Mouse (Mus musculus) intestine, postnatal 0 days (tissue): Measurements from ENCODE around the gene Trafd1. TPM values are rescaled to one million over a fixed set of nuclear protein-coding genes. Genes with fewer than 3 reads are reported as not detected.

Source experiments
- ATAC-seq: fragments of 200-750 bp; cut with Nextera tagmentation; 2 replicates; pipeline ENCODE4 v1.8.0; 2017; ENCODE audit warnings: mild to moderate bottlenecking, moderate TSS enrichment, moderate library complexity
- H3K27ac ChIP-seq: fragments of 300-500 bp; sonication (generic); 2 replicates; pipeline ENCODE4 v1.5.1; 2014; ENCODE audit warnings: mild to moderate bottlenecking, low read depth, low read length, moderate library complexity
- H3K27me3 ChIP-seq: fragments of 300-500 bp; sonication (generic); replicated peaks from 2 replicates; pipeline ENCODE4 v1.6.1; 2014; ENCODE audit warnings: low read length, mixed read lengths; ENCODE audit not compliant: control insufficient read depth, insufficient read depth
- H3K36me3 ChIP-seq: fragments of 300-500 bp; sonication (generic); 2 replicates; pipeline ENCODE4 v1.6.1; 2014; ENCODE audit warnings: mild to moderate bottlenecking, moderate library complexity; ENCODE audit not compliant: control insufficient read depth, insufficient read depth
- H3K4me1 ChIP-seq: fragments of 300-500 bp; sonication (generic); replicated peaks from 2 replicates; pipeline ENCODE4 v1.6.1; 2014; ENCODE audit warnings: antibody characterized with exemption, low read length, mixed read lengths; ENCODE audit not compliant: control insufficient read depth, insufficient read depth
- H3K4me2 ChIP-seq: fragments of 300-500 bp; sonication (generic); replicated peaks from 2 replicates; pipeline ENCODE4 v1.6.1; 2014; ENCODE audit warnings: low read depth, mild to moderate bottlenecking, moderate library complexity
- H3K4me3 ChIP-seq: fragments of 300-500 bp; sonication (generic); 2 replicates; pipeline ENCODE4 v1.5.1; 2014; ENCODE audit warnings: low read depth, low read length
- H3K9ac ChIP-seq: fragments of 300-500 bp; sonication (generic); 2 replicates; pipeline ENCODE4 v1.6.1; 2014; ENCODE audit warnings: mild to moderate bottlenecking, low read depth, low read length
- H3K9me3 ChIP-seq: fragments of 300-500 bp; sonication (generic); 2 replicates; pipeline ENCODE4 v1.6.1; 2016; ENCODE audit warnings: mixed run types; ENCODE audit not compliant: control insufficient read depth
- CTCF ChIP-seq: sonication (generic); IDR thresholded peaks from 2 replicates; pipeline ENCODE4 v1.5.1; 2016; ENCODE audit warnings: low read depth, mild to moderate bottlenecking, control low read depth, antibody characterized with exemption, moderate library complexity
- WGBS: fragments of 180-500 bp; shearing (Covaris S2); extraction: QIAGEN DNeasy Blood & Tissue Kit; methylation state at CpG from one replicate; pipeline ENCODE4 v1.1.7; 2014; 5-methylcytosine and 5-hydroxymethylcytosine counted together
- polyA plus RNA-seq: library from polyadenylated mRNA; unstranded; fragments of >200 nt; fragmentation: Nextera tagmentation; extraction: Ambion mirVana; gene quantifications from 2 replicates; pipeline ENCODE4 v1.2.1, GENCODE M21; 2015

The Trafd1 gene
- polyA plus RNA-seq, 1 experiment from 2014 or later = 99.1 TPM

GRCm38 (mm10) chr5:121363441-121363840, 22.0 kb downstream of the Trafd1 start:
- Histone ChIP-seq H3K27me3 (no peaks in the 10 kb centered on the region), H3K4me2 (no peak overlapping the region), H3K9ac (no peak overlapping the region), H3K4me1 (no peaks in the 10 kb centered on the region), H3K4me3 (no peak overlapping the region), H3K9me3 (no peaks in the 10 kb centered on the region), H3K27ac (no peak overlapping the region), H3K36me3 (peaks cover 95% of the 10 kb centered on the region)
- ATAC-seq = no peak
- WGBS = 91% methylated on average over 7 of the region's 7 CpGs
- no peak for TF ChIP-seq CTCF

- Histone ChIP-seq H3K9me3 (no peaks in the 10 kb centered on the region), H3K4me3 (no peak overlapping the region), H3K36me3 (peaks cover 98% of the 10 kb centered on the region), H3K27me3 (no peaks in the 10 kb centered on the region), H3K27ac (no peak overlapping the region), H3K4me1 (no peaks in the 10 kb centered on the region), H3K9ac (no peak overlapping the region), H3K4me2 (no peak overlapping the region)
- TF ChIP-seq CTCF = no peak
- WGBS = 92% methylated on average over 5 of the region's 5 CpGs
- ATAC-seq = no peak
Observed at GRCm38 (mm10) chr5:121361696-121362095, 23.7 kb downstream of the Trafd1 start.

GRCm38 (mm10) chr5:121359229-121359628, 26.2 kb downstream of the Trafd1 start:
- Histone ChIP-seq H3K27ac (peak overlapping the region; percentile 30), H3K4me3 (no peak overlapping the region), H3K36me3 (peaks cover 97% of the 10 kb centered on the region), H3K27me3 (no peaks in the 10 kb centered on the region), H3K9ac (no peak overlapping the region), H3K4me1 (no peaks in the 10 kb centered on the region), H3K4me2 (no peak overlapping the region), H3K9me3 (no peaks in the 10 kb centered on the region)
- 48% methylated on average over 9 of the region's 9 CpGs for WGBS
- TF ChIP-seq CTCF = no peak
- ATAC-seq = peak; percentile 67

- no peaks in the 10 kb centered on the region for H3K27me3 ChIP-seq
- no peak overlapping the region for H3K4me3 ChIP-seq
- no peak for ATAC-seq
- no peak for TF ChIP-seq CTCF
- H3K4me1 ChIP-seq = no peaks in the 10 kb centered on the region
- H3K36me3 ChIP-seq = peaks cover 87% of the 10 kb centered on the region
- 90% methylated on average over 8 of the region's 8 CpGs for WGBS
- no peak overlapping the region for H3K4me2 ChIP-seq
- no peaks in the 10 kb centered on the region for H3K9me3 ChIP-seq
- no peak overlapping the region for H3K27ac ChIP-seq
- H3K9ac ChIP-seq = no peak overlapping the region
Observed at GRCm38 (mm10) chr5:121343997-121344396, 41.4 kb downstream of the Trafd1 start.

- H3K4me3 ChIP-seq = no peak overlapping the region
- 87% methylated on average over 11 of the region's 11 CpGs for WGBS
- ATAC-seq = no peak
- no peaks in the 10 kb centered on the region for H3K9me3 ChIP-seq
- no peaks in the 10 kb centered on the region for H3K27me3 ChIP-seq
- peaks cover 90% of the 10 kb centered on the region for H3K36me3 ChIP-seq
- TF ChIP-seq CTCF = no peak
- H3K9ac ChIP-seq = no peak overlapping the region
- H3K27ac ChIP-seq = no peak overlapping the region; the same call in 1 of the 2 replicates
- H3K4me1 ChIP-seq = no peaks in the 10 kb centered on the region
- H3K4me2 ChIP-seq = no peak overlapping the region
Observed at GRCm38 (mm10) chr5:121342490-121342889, 42.9 kb downstream of the Trafd1 start.

- no peaks in the 10 kb centered on the region for H3K27me3 ChIP-seq
- no peak overlapping the region for H3K4me2 ChIP-seq
- TF ChIP-seq CTCF = no peak
- H3K4me1 ChIP-seq = no peaks in the 10 kb centered on the region
- ATAC-seq = no peak
- no peaks in the 10 kb centered on the region for H3K9me3 ChIP-seq
- H3K4me3 ChIP-seq = no peak overlapping the region
- no peak overlapping the region for H3K9ac ChIP-seq
- peaks cover 91% of the 10 kb centered on the region for H3K36me3 ChIP-seq
- WGBS = 32% methylated on average over 7 of the region's 7 CpGs
- no peak overlapping the region for H3K27ac ChIP-seq
Observed at GRCm38 (mm10) chr5:121340965-121341473, 44.4 kb downstream of the Trafd1 start.
